In genomic region chr4:107568159-107568558, GRCm38 (mm10) we compare ENCODE assay signal across 21 mouse cellular contexts.
DNase-seq lines count a peak whose midpoint lies in the region; ATAC-seq and TF ChIP-seq lines count a peak whose summit lies in the region.
"Had no signal": no experiment of that assay in that cellular context is flagged by ENCODE, and none has a peak within 500 bp of the region (broad histone marks: within the 10 kb centered on the region; RNA-seq: fewer than 3 reads in every experiment).

No protein-coding gene starts in this region.

- 72% methylated on average over 21 of the region's 21 CpGs for WGBS in kidney, embryonic 15.5 days
- WGBS in midbrain, embryonic 11.5 days, result 58% methylated on average over 21 of the region's 21 CpGs
- 67% methylated on average over 21 of the region's 21 CpGs for WGBS in midbrain, embryonic 16.5 days
- 70% methylated on average over 21 of the region's 21 CpGs for WGBS in stomach, postnatal 0 days

- H3K27me3 ChIP-seq in kidney, embryonic 15.5 days, result 0 out of 2 replicates have a peak, but pooled peaks cover 3% of the 10 kb centered on the region
- H3K27me3 ChIP-seq in midbrain, embryonic 11.5 days (ENCODE audit: control insufficient read depth, insufficient read depth, low read length), result no peaks in the 10 kb centered on the region; the same call in 1 of the 2 replicates
- no peaks in the 10 kb centered on the region; the same call in 1 of the 2 replicates for H3K27me3 ChIP-seq in midbrain, embryonic 16.5 days (ENCODE audit: control insufficient read depth, insufficient read depth, low read depth, low read length)
- no peaks in the 10 kb centered on the region for H3K27me3 ChIP-seq in stomach, postnatal 0 days (ENCODE audit: control insufficient read depth, insufficient read depth, low read length)
- H3K27me3 ChIP-seq: stomach, embryonic 15.5 days had no signal

- H3K4me3 ChIP-seq in kidney, embryonic 15.5 days (replicated peaks), result no peak overlapping the region
- H3K4me3 ChIP-seq in midbrain, embryonic 11.5 days (ENCODE audit: low read depth, low read length), result no peak overlapping the region
- H3K4me3 ChIP-seq in midbrain, embryonic 16.5 days (ENCODE audit: low read depth, low read length), result no peak overlapping the region
- no peak overlapping the region for H3K4me3 ChIP-seq in stomach, postnatal 0 days (ENCODE audit: low read depth, low read length)
- H3K4me3 ChIP-seq: gastrocnemius, adult 2 months; heart, embryonic 13.5 days; intestine, embryonic 15.5 days; megakaryocyte, embryonic 14.5 days; myocyte; stomach, embryonic 15.5 days had no signal

- no peak for TF ChIP-seq EP300 in stomach, postnatal 0 days (optimal IDR thresholded peaks at IDR 0.05)

- DNase-seq in embryo, embryonic 9.5 days (ENCODE audit: extremely low spot score), result peak; percentile 28
- DNase-seq in embryo, embryonic 10 days (ENCODE audit: low spot score), result no peak
- DNase-seq in kidney, postnatal 10 days, result no peak
- peak; percentile 87 for DNase-seq in midbrain, embryonic 11.5 days (ENCODE audit: low spot score, missing footprints)
- no peak for DNase-seq in stomach, postnatal 0 days (ENCODE audit: low spot score)
- DNase-seq in yolk sac, embryonic 10.5 days (ENCODE audit: low spot score), result no peak
- DNase-seq: adrenal gland, adult 8-10 months; cerebellum, adult 18-20 months; heart, adult 11 months; heart, postnatal 36 days; kidney, postnatal 36 days; layer of hippocampus, postnatal 36 days; spleen, adult 18-20 months had no signal

- peak; percentile 31; the same call in 1 of the 2 replicates for ATAC-seq in kidney, embryonic 15.5 days (replicated peaks; ENCODE audit: low FRiP score)
- ATAC-seq in midbrain, embryonic 11.5 days (ENCODE audit: low FRiP score), result peak; percentile 28; the same call in 1 of the 2 replicates
- ATAC-seq in midbrain, embryonic 16.5 days, result no peak; the same call in 1 of the 2 replicates
- ATAC-seq in stomach, postnatal 0 days (ENCODE audit: low FRiP score, low TSS enrichment), result no peak
- ATAC-seq: intestine, embryonic 15.5 days had no signal

- no peaks in the 10 kb centered on the region for H3K9me3 ChIP-seq in kidney, embryonic 15.5 days (replicated peaks)
- no peaks in the 10 kb centered on the region for H3K9me3 ChIP-seq in midbrain, embryonic 11.5 days (ENCODE audit: control insufficient read depth, low read length)
- H3K9me3 ChIP-seq in midbrain, embryonic 16.5 days (replicated peaks; ENCODE audit: control insufficient read depth, low read length, poor library complexity, severe bottlenecking), result no peaks in the 10 kb centered on the region
- no peaks in the 10 kb centered on the region for H3K9me3 ChIP-seq in stomach, postnatal 0 days (ENCODE audit: control insufficient read depth, low read length)
- H3K9me3 ChIP-seq: heart, embryonic 13.5 days; intestine, embryonic 15.5 days; megakaryocyte, embryonic 14.5 days; stomach, embryonic 15.5 days had no signal

- H3K9ac ChIP-seq in kidney, embryonic 15.5 days, result no peak overlapping the region
- H3K9ac ChIP-seq in midbrain, embryonic 11.5 days (ENCODE audit: low read length), result no peak overlapping the region
- H3K9ac ChIP-seq in midbrain, embryonic 16.5 days (ENCODE audit: low read depth, low read length), result no peak overlapping the region
- no peak overlapping the region for H3K9ac ChIP-seq in stomach, postnatal 0 days (ENCODE audit: low read length)
- H3K9ac ChIP-seq: heart, embryonic 13.5 days; intestine, embryonic 15.5 days; stomach, embryonic 15.5 days had no signal

- no peaks in the 10 kb centered on the region for H3K36me3 ChIP-seq in kidney, embryonic 15.5 days
- no peaks in the 10 kb centered on the region for H3K36me3 ChIP-seq in midbrain, embryonic 11.5 days (ENCODE audit: control insufficient read depth, insufficient read depth, low read length)
- H3K36me3 ChIP-seq in midbrain, embryonic 16.5 days (ENCODE audit: control insufficient read depth, insufficient read depth, low read length), result no peaks in the 10 kb centered on the region
- no peaks in the 10 kb centered on the region for H3K36me3 ChIP-seq in stomach, postnatal 0 days (ENCODE audit: control insufficient read depth, insufficient read depth, low read length)
- H3K36me3 ChIP-seq: heart, embryonic 13.5 days; intestine, embryonic 15.5 days; stomach, embryonic 15.5 days had no signal

- peaks cover 34% of the 10 kb centered on the region for H3K4me1 ChIP-seq in kidney, embryonic 15.5 days
- H3K4me1 ChIP-seq in midbrain, embryonic 11.5 days (ENCODE audit: control insufficient read depth, insufficient read depth, low read length), result peaks cover 18% of the 10 kb centered on the region
- peaks cover 9% of the 10 kb centered on the region for H3K4me1 ChIP-seq in midbrain, embryonic 16.5 days (ENCODE audit: control insufficient read depth, insufficient read depth, low read length)
- no peaks in the 10 kb centered on the region for H3K4me1 ChIP-seq in stomach, postnatal 0 days (replicated peaks; ENCODE audit: control insufficient read depth, insufficient read depth)
- H3K4me1 ChIP-seq: megakaryocyte, embryonic 14.5 days had no signal

- no peak overlapping the region for H3K27ac ChIP-seq in kidney, embryonic 15.5 days
- no peak overlapping the region for H3K27ac ChIP-seq in midbrain, embryonic 11.5 days (ENCODE audit: low read depth, low read length)
- no peak overlapping the region for H3K27ac ChIP-seq in midbrain, embryonic 16.5 days (ENCODE audit: low read length)
- H3K27ac ChIP-seq in stomach, postnatal 0 days (replicated peaks), result no peak overlapping the region
- H3K27ac ChIP-seq: gastrocnemius, adult 2 months; heart, embryonic 13.5 days; intestine, embryonic 15.5 days; stomach, embryonic 15.5 days had no signal

- peak; percentile 57 for TF ChIP-seq CTCF in stomach, postnatal 0 days (IDR thresholded peaks at IDR 0.05; ENCODE audit: low read depth)

- no peak overlapping the region for H3K4me2 ChIP-seq in kidney, embryonic 15.5 days
- H3K4me2 ChIP-seq in midbrain, embryonic 11.5 days, result no peak overlapping the region
- no peak overlapping the region for H3K4me2 ChIP-seq in midbrain, embryonic 16.5 days (ENCODE audit: low read length)
- H3K4me2 ChIP-seq in stomach, postnatal 0 days (replicated peaks; ENCODE audit: low read depth), result no peak overlapping the region
- H3K4me2 ChIP-seq: heart, embryonic 13.5 days; intestine, embryonic 15.5 days; stomach, embryonic 15.5 days had no signal

Comparison
In these comparisons a context has a peak if more than half of its experiments do, and no peak if none do; other contexts are left out.
1. DNase-seq: peak in embryo, embryonic 9.5 days (single experiment) and midbrain, embryonic 11.5 days (single experiment); none in embryo, embryonic 10 days (single experiment), kidney, postnatal 10 days (single experiment), stomach, postnatal 0 days (single experiment) and yolk sac, embryonic 10.5 days (single experiment).
2. ATAC-seq: peak in kidney, embryonic 15.5 days (single experiment) and midbrain, embryonic 11.5 days (single experiment); none in midbrain, embryonic 16.5 days (single experiment) and stomach, postnatal 0 days (single experiment).